Mouse (Mus musculus): Measurements from ENCODE around the gene Dnajb3. TPM values are rescaled to one million over a fixed set of nuclear protein-coding genes. Genes with fewer than 3 reads are reported as not detected.

Dnajb3 gene
- polyA plus RNA-seq, 1 experiment: not detected

DNA sequence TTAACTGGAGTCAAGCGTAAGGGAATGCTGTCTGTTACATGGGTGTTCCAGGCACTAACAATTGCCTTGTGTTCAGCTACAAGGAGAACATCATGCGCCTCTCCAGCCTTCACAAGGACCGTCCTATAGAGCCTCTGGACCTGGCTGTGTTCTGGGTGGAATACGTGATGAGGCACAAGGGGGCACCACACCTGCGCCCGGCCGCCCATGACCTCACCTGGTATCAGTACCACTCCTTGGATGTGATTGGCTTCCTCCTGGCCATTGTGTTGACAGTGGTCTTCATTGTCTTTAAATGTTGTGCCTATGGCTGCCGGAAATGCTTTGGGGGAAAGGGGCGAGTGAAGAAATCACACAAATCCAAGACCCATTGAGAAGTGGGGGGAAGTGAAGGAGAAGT, 12.5 kb upstream of the Dnajb3 start:
- H3K4me3 ChIP-seq (ENCODE audit: insufficient read depth, poor library complexity, severe bottlenecking): no peak overlapping the region
- TF ChIP-seq MYOG (IDR thresholded peaks at IDR 0.05; ENCODE audit: control insufficient read depth, extremely low read depth, insufficient read length) (no peak), USF1 (IDR thresholded peaks at IDR 0.05; ENCODE audit: low read depth) (no peak), FOSL1 (IDR thresholded peaks at IDR 0.05; ENCODE audit: insufficient read depth, low read length, poor library complexity, severe bottlenecking) (no peak), MAX (IDR thresholded peaks at IDR 0.05) (no peak), CEBPB (IDR thresholded peaks at IDR 0.05; ENCODE audit: low read depth) (no peak), CTCF (IDR thresholded peaks at IDR 0.05; ENCODE audit: control insufficient read depth, insufficient read depth, insufficient read length) (no peak), MYOD1 (IDR thresholded peaks at IDR 0.05; ENCODE audit: control insufficient read depth, insufficient read length, low read depth) (no peak)
- H3K27me3 ChIP-seq (ENCODE audit: control insufficient read depth, insufficient read depth, insufficient read length): peaks cover 3% of the 10 kb centered on the region
- no peaks in the 10 kb centered on the region for H3K79me3 ChIP-seq (ENCODE audit: low read depth)
- no peaks in the 10 kb centered on the region for H3K79me2 ChIP-seq (ENCODE audit: control insufficient read depth, insufficient read depth)
- no peaks in the 10 kb centered on the region for H3K36me3 ChIP-seq (ENCODE audit: control insufficient read depth, insufficient read depth)
- H3ac ChIP-seq (ENCODE audit: control insufficient read depth, insufficient read length, low read depth): no peak overlapping the region

DNA sequence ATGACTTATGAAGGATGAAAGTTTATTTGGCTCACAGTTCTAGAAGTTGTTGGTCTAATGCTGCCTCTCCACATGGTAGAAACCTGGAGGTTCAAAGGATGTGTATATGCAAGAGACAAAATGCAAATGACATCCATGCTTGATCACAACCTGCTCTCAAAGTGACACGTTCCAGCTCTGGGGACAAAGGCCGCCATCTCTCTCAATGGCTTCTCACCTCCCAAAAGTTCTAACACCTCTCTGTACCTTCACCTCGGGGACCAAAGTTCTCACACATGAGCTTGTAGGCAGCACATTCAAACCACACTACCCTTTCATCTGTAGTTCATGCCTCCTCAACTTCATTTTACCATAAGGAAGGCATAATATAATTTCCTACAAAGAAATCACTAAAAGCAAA, 12.0 kb upstream of the Dnajb3 start:
- Histone ChIP-seq H3ac (ENCODE audit: control insufficient read depth, insufficient read length, low read depth) (no peak overlapping the region), H3K27me3 (ENCODE audit: control insufficient read depth, insufficient read depth, insufficient read length) (peaks cover 3% of the 10 kb centered on the region)

DNA sequence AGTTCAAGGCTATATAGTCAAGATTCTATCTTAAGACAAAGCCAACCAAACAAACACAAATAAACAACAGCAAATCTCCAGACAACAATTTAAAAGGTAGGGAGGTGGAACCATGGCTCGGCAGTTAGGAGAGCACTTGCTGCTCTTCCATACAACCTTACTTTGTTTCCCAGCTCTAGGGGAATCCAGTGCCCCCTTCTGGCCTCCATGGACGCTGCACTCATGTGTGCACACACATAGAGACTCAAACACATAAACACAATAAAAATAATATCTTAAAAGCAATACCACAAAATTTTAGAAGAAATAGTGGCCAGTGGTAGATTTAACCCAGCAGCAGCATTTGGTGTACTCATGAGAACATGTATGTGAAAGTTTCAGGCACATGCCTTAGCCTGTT, 11.6 kb upstream of the Dnajb3 start:
- no peaks in the 10 kb centered on the region for H3K79me3 ChIP-seq (ENCODE audit: low read depth)
- TF ChIP-seq MAX (IDR thresholded peaks at IDR 0.05) (no peak), MYOG (IDR thresholded peaks at IDR 0.05; ENCODE audit: control insufficient read depth, extremely low read depth, insufficient read length) (no peak), MYOD1 (IDR thresholded peaks at IDR 0.05; ENCODE audit: control insufficient read depth, insufficient read length, low read depth) (no peak), USF1 (IDR thresholded peaks at IDR 0.05; ENCODE audit: low read depth) (no peak), CEBPB (IDR thresholded peaks at IDR 0.05; ENCODE audit: low read depth) (no peak), CTCF (IDR thresholded peaks at IDR 0.05; ENCODE audit: control insufficient read depth, insufficient read depth, insufficient read length) (no peak), FOSL1 (IDR thresholded peaks at IDR 0.05; ENCODE audit: insufficient read depth, low read length, poor library complexity, severe bottlenecking) (no peak)
- no peak overlapping the region for H3K4me3 ChIP-seq (ENCODE audit: insufficient read depth, poor library complexity, severe bottlenecking)
- H3K27me3 ChIP-seq (ENCODE audit: control insufficient read depth, insufficient read depth, insufficient read length): peaks cover 3% of the 10 kb centered on the region
- no peaks in the 10 kb centered on the region for H3K36me3 ChIP-seq (ENCODE audit: control insufficient read depth, insufficient read depth)
- no peak overlapping the region for H3ac ChIP-seq (ENCODE audit: control insufficient read depth, insufficient read length, low read depth)
- H3K79me2 ChIP-seq (ENCODE audit: control insufficient read depth, insufficient read depth): no peaks in the 10 kb centered on the region

More for the DNA sequence above, 12.0 kb upstream of the Dnajb3 start:
- no peaks in the 10 kb centered on the region for H3K79me3 ChIP-seq (ENCODE audit: low read depth)
- no peaks in the 10 kb centered on the region for H3K36me3 ChIP-seq (ENCODE audit: control insufficient read depth, insufficient read depth)
- no peak for TF ChIP-seq MAX (IDR thresholded peaks at IDR 0.05)
- TF ChIP-seq CTCF (IDR thresholded peaks at IDR 0.05; ENCODE audit: control insufficient read depth, insufficient read depth, insufficient read length): no peak
- no peak for TF ChIP-seq FOSL1 (IDR thresholded peaks at IDR 0.05; ENCODE audit: insufficient read depth, low read length, poor library complexity, severe bottlenecking)
- no peak for TF ChIP-seq USF1 (IDR thresholded peaks at IDR 0.05; ENCODE audit: low read depth)
- TF ChIP-seq MYOD1 (IDR thresholded peaks at IDR 0.05; ENCODE audit: control insufficient read depth, insufficient read length, low read depth): no peak
- TF ChIP-seq MYOG (IDR thresholded peaks at IDR 0.05; ENCODE audit: control insufficient read depth, extremely low read depth, insufficient read length): no peak
- no peaks in the 10 kb centered on the region for H3K79me2 ChIP-seq (ENCODE audit: control insufficient read depth, insufficient read depth)
- H3K4me3 ChIP-seq (ENCODE audit: insufficient read depth, poor library complexity, severe bottlenecking): no peak overlapping the region

DNA sequence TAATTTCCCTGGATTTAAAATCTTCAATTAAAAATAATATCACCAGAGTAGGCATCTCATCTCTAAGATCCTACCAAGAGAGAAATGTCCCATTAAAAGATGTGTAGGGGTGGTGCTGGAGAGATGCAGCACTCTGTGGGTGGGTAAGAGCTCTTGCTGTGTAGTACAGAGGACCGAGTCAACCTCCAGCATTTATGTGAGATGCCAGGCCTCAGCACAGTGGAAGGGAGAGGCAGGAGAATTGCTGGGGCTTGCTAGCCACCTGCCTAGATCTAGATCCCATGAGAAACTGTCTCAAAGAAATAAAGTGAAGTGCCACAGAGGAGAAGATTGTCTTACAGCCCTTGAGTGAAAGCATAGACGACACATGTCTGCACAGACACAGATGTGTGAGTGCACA, 11.0 kb upstream of the Dnajb3 start:
- H3K4me3 ChIP-seq (ENCODE audit: insufficient read depth, poor library complexity, severe bottlenecking): no peak overlapping the region
- H3ac ChIP-seq (ENCODE audit: control insufficient read depth, insufficient read length, low read depth): no peak overlapping the region
- TF ChIP-seq CTCF (IDR thresholded peaks at IDR 0.05; ENCODE audit: control insufficient read depth, insufficient read depth, insufficient read length) (no peak), MYOD1 (IDR thresholded peaks at IDR 0.05; ENCODE audit: control insufficient read depth, insufficient read length, low read depth) (no peak), MYOG (IDR thresholded peaks at IDR 0.05; ENCODE audit: control insufficient read depth, extremely low read depth, insufficient read length) (no peak), FOSL1 (IDR thresholded peaks at IDR 0.05; ENCODE audit: insufficient read depth, low read length, poor library complexity, severe bottlenecking) (no peak), CEBPB (IDR thresholded peaks at IDR 0.05; ENCODE audit: low read depth) (no peak), MAX (IDR thresholded peaks at IDR 0.05) (no peak), USF1 (IDR thresholded peaks at IDR 0.05; ENCODE audit: low read depth) (no peak)
- H3K79me2 ChIP-seq (ENCODE audit: control insufficient read depth, insufficient read depth): no peaks in the 10 kb centered on the region
- no peaks in the 10 kb centered on the region for H3K36me3 ChIP-seq (ENCODE audit: control insufficient read depth, insufficient read depth)
- H3K27me3 ChIP-seq (ENCODE audit: control insufficient read depth, insufficient read depth, insufficient read length): peaks cover 6% of the 10 kb centered on the region
- no peaks in the 10 kb centered on the region for H3K79me3 ChIP-seq (ENCODE audit: low read depth)

DNA sequence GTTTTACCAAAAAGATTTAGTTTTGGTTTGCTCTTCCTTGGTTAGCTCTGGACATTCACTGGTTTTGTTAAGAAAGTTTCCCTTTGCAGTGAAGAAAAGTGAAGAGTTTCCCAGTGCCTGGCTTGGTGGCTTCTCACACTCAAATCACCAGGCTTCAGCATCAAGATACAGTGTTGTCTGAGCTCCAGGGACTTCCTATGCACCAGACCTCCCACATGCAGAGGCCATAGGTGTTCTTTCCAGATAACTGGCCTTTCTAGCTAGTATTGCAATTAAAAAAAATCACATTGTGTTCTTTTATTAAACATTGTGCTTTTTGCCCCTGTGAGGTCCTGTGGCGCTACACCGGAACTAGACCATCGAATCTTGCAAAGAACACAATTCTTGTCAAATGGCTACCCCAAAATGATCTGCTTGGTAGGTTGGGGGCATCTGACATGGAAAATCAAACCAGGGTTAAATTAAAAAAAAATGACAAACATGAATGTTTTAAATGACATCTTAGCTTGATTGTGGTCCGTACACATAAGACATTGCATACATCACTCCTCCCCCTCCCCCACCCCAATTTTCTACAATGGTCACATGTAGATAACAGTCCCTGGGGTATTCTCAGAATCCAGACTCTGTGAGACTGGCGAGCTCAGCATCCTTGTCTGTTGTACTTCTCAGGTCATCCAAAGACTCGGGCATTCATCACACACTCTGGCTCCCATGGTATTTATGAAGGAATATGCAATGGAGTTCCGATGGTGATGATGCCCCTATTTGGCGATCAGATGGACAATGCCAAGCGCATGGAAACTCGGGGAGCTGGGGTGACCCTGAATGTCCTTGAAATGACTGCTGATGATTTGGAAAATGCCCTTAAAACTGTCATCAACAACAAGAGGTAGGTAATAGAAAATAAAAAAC, 10.1 kb upstream of the Dnajb3 start:
- Histone ChIP-seq H3ac (ENCODE audit: control insufficient read depth, insufficient read length, low read depth) (no peak overlapping the region), H3K79me2 (ENCODE audit: control insufficient read depth, insufficient read depth) (no peaks in the 10 kb centered on the region), H3K36me3 (ENCODE audit: control insufficient read depth, insufficient read depth) (no peaks in the 10 kb centered on the region), H3K4me3 (ENCODE audit: insufficient read depth, poor library complexity, severe bottlenecking) (no peak overlapping the region), H3K27me3 (ENCODE audit: control insufficient read depth, insufficient read depth, insufficient read length) (peaks cover 6% of the 10 kb centered on the region), H3K79me3 (ENCODE audit: low read depth) (no peaks in the 10 kb centered on the region)
- TF ChIP-seq CEBPB (IDR thresholded peaks at IDR 0.05; ENCODE audit: low read depth) (no peak), FOSL1 (IDR thresholded peaks at IDR 0.05; ENCODE audit: insufficient read depth, low read length, poor library complexity, severe bottlenecking) (no peak), MAX (IDR thresholded peaks at IDR 0.05) (no peak), MYOG (IDR thresholded peaks at IDR 0.05; ENCODE audit: control insufficient read depth, extremely low read depth, insufficient read length) (no peak)

Data from C2C12 (cell line).